Mouse (Mus musculus) forebrain, embryonic 15.5 days (tissue): ENCODE measurements around the gene Spns1. TPM values are rescaled to one million over a fixed set of nuclear protein-coding genes. Genes with fewer than 3 reads are reported as not detected.
"Not testable (repeated sequence)": the region's sequence is repeated elsewhere in the genome, so short reads cannot be mapped to it uniquely, and the experiment has no call there.

Experiments
- ATAC-seq: fragments of 200-750 bp; cut with Nextera tagmentation; replicated peaks from 2 replicates; pipeline ENCODE4 v1.8.0; 2017; ENCODE audit warnings: mild to moderate bottlenecking, moderate TSS enrichment, moderate library complexity
- H3K27ac ChIP-seq: fragments of 300-500 bp; sonication (generic); replicated peaks from 2 replicates; pipeline ENCODE4 v1.5.1; 2015; ENCODE audit warnings: mild to moderate bottlenecking, inconsistent platforms
- H3K27me3 ChIP-seq: fragments of 300-500 bp; sonication (generic); 2 replicates; pipeline ENCODE4 v1.6.1; 2015; ENCODE audit warnings: inconsistent platforms
- H3K36me3 ChIP-seq: fragments of 300-500 bp; sonication (generic); 2 replicates; pipeline ENCODE4 v1.6.1; 2015; ENCODE audit warnings: mild to moderate bottlenecking, inconsistent platforms
- H3K4me1 ChIP-seq: fragments of 300-500 bp; sonication (generic); 2 replicates; pipeline ENCODE4 v1.6.1; 2015; ENCODE audit warnings: inconsistent platforms
- H3K4me2 ChIP-seq: fragments of 300-500 bp; sonication (generic); replicated peaks from 2 replicates; pipeline ENCODE4 v1.6.1; 2015; ENCODE audit warnings: mild to moderate bottlenecking, inconsistent platforms
- H3K4me3 ChIP-seq: fragments of 300-500 bp; sonication (generic); 2 replicates; pipeline ENCODE4 v1.5.1; 2015; ENCODE audit warnings: mild to moderate bottlenecking, inconsistent platforms
- H3K9ac ChIP-seq: fragments of 300-500 bp; sonication (generic); replicated peaks from 2 replicates; pipeline ENCODE4 v1.6.1; 2015; ENCODE audit warnings: mild to moderate bottlenecking, inconsistent platforms
- H3K9me3 ChIP-seq: fragments of 300-500 bp; sonication (generic); 2 replicates; pipeline ENCODE4 v1.6.1; 2016; ENCODE audit warnings: inconsistent platforms
- WGBS: fragments of 180-500 bp; shearing (Covaris S2); methylation state at CpG from one replicate; pipeline ENCODE4 v1.1.7; 2015; ENCODE audit warnings: mixed read lengths; 5-methylcytosine and 5-hydroxymethylcytosine counted together
- polyA plus RNA-seq: library from polyadenylated mRNA; unstranded; fragments of >200 nt; fragmentation: Nextera tagmentation; extraction: Ambion mirVana; gene quantifications from 2 replicates; pipeline ENCODE4 v1.2.1, GENCODE M21; 2015

The Spns1 gene
- polyA plus RNA-seq: 72.9 and 75.8 TPM in 2 replicates

DNA sequence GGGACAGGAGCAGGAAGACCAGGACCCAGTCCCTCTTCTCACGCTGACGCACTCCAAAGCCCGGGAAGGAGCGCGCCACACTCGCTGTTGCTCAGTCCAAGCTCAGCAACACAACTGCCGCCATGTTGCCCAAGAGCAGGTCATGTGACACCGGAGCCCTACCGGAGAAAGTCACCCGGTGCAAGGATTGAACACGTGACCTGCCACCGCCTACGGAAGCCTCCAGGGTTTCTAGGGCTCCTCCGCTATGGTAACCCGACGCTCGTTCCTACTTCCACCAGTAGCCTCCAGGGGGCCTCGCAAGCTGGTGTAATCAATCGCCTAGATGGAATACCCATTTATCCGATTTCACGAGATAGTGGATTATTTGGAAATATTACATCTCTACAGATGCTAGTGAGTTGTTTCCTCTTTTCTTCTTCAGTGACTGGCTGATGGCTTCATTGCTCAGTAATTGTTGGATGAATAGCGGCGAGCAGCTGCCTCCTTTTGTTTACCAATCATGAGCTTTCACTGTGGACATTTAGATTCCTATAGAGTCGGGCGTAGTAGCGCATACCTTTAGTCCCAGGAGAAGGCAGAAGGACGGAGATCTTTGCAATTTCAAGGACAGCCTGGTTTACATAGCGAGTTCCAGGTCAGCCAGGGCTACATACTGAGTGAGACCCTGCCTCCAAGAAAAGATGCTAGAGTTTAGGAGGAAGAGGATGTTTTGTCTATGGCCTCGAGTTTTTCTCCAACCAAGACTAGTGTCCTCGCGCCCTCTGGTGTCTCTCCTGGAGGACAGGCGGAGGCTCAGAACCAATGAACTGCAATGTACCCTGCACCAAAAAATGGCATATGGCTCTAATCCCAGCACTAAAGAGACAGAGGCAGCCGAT, at the start of gene Spns1:
Spns1 (minus strand) TSS at position 173 of the 881 bp plus-strand sequence.
- Histone ChIP-seq H3K27me3 (no peaks in the 10 kb centered on the region), H3K9me3 (no peaks in the 10 kb centered on the region), H3K36me3 (peaks cover 13% of the 10 kb centered on the region), H3K9ac (peak within 1 kb of the TSS; percentile 85), H3K4me3 (peak within 1 kb of the TSS; percentile 86), H3K27ac (peak within 1 kb of the TSS; percentile 89), H3K4me1 (peaks cover 23% of the 10 kb centered on the region), H3K4me2 (peak within 1 kb of the TSS; percentile 86)
- ATAC-seq: peak; percentile 96
- WGBS: under 1% methylated on average over 33 of the region's 33 CpGs

- no peak for ATAC-seq
- no peaks in the 10 kb centered on the region for H3K27me3 ChIP-seq
- H3K36me3 ChIP-seq: no peaks in the 10 kb centered on the region
- no peak overlapping the region for H3K9ac ChIP-seq
- no peak overlapping the region for H3K4me2 ChIP-seq
- H3K4me3 ChIP-seq: no peak overlapping the region
- WGBS: 84% methylated on average over 6 of the region's 6 CpGs
- H3K4me1 ChIP-seq: peaks cover 8% of the 10 kb centered on the region
- no peaks in the 10 kb centered on the region for H3K9me3 ChIP-seq
- no peak overlapping the region for H3K27ac ChIP-seq
These were observed 46.9 kb upstream of the Spns1 start for GRCm38 (mm10) chr7:126424161-126424560.

DNA sequence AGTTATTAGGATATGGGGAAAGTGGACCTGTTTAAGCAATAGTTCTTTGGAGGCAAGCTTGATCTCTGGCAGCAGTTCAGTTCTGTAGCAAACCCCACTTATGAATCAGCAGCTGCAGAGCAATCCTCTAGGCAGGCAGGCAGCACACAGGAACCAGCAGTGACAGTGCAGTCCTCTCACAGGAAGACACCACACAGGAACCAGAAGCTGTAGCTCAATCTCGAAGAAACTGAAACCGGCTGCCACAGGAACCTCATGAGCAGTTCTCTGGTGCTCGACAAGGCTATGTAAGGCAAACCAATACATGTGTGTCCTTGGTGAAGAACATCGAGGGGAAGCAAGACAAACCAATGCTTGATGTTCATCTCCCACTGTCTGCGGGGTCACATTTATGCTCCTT, 44.5 kb upstream of the Spns1 start:
- Histone ChIP-seq H3K4me2 (no peak overlapping the region), H3K36me3 (no peaks in the 10 kb centered on the region), H3K27ac (no peak overlapping the region), H3K9ac (no peak overlapping the region), H3K27me3 (no peaks in the 10 kb centered on the region), H3K4me1 (no peaks in the 10 kb centered on the region), H3K4me3 (no peak overlapping the region), H3K9me3 (no peaks in the 10 kb centered on the region)
- no peak for ATAC-seq
- 94% methylated on average over 5 of the region's 5 CpGs for whole genome bisulfite sequencing

GRCm38 (mm10) chr7:126418496-126418895, 41.2 kb upstream of the Spns1 start:
- Histone ChIP-seq H3K36me3 (no peaks in the 10 kb centered on the region), H3K27me3 (no peaks in the 10 kb centered on the region), H3K9me3 (no peaks in the 10 kb centered on the region), H3K4me1 (no peaks in the 10 kb centered on the region), H3K4me3 (no peak overlapping the region), H3K27ac (no peak overlapping the region), H3K4me2 (no peak overlapping the region), H3K9ac (no peak overlapping the region)
- no peak for ATAC-seq
- WGBS: 74% methylated on average over 3 of the region's 3 CpGs

- no peaks in the 10 kb centered on the region for H3K27me3 ChIP-seq
- no peak overlapping the region for H3K4me2 ChIP-seq
- WGBS: 73% methylated on average over 4 of the region's 4 CpGs
- ATAC-seq: no peak
- H3K4me1 ChIP-seq: no peaks in the 10 kb centered on the region
- no peaks in the 10 kb centered on the region for H3K36me3 ChIP-seq
- H3K27ac ChIP-seq: no peak overlapping the region
- no peak overlapping the region for H3K4me3 ChIP-seq
- H3K9me3 ChIP-seq: no peaks in the 10 kb centered on the region
- no peak overlapping the region for H3K9ac ChIP-seq
These were observed 40.4 kb upstream of the Spns1 start for GRCm38 (mm10) chr7:126417606-126418005.

- H3K36me3 ChIP-seq: no peaks in the 10 kb centered on the region
- no peaks in the 10 kb centered on the region for H3K9me3 ChIP-seq
- WGBS: 4% methylated on average over 8 of the region's 8 CpGs
- ATAC-seq: no peak
- no peak overlapping the region for H3K27ac ChIP-seq
- no peaks in the 10 kb centered on the region for H3K4me1 ChIP-seq
- H3K4me2 ChIP-seq: no peak overlapping the region
- H3K27me3 ChIP-seq: no peaks in the 10 kb centered on the region
- H3K4me3 ChIP-seq: no peak overlapping the region
- H3K9ac ChIP-seq: no peak overlapping the region
These were observed 39.8 kb upstream of the Spns1 start for GRCm38 (mm10) chr7:126417045-126417444.

DNA sequence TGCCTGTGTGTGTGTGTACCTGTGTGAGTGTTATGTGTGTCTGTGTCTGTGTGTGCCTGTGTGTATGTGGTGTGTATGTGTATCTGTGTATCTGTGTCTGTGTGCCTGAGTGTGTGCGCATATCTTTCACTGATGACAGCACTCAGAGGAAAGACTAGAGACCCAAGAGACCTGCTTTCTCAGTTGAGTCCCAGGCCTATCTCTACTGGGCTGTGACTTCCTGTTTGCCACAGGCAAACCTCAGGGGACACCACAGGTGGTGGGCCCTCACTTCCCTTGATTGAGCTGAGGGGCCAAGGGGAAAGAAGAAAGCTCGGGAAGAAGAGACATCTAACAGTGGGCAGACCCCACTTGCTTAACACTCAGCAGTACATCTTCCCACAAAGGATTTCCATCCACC, 39.4 kb upstream of the Spns1 start:
- no peak for ATAC-seq
- no peak overlapping the region for H3K4me2 ChIP-seq
- H3K27me3 ChIP-seq: no peaks in the 10 kb centered on the region
- WGBS: 46% methylated on average over 2 of the region's 2 CpGs
- no peaks in the 10 kb centered on the region for H3K36me3 ChIP-seq
- H3K9me3 ChIP-seq: no peaks in the 10 kb centered on the region
- no peak overlapping the region for H3K27ac ChIP-seq
- no peak overlapping the region for H3K4me3 ChIP-seq
- H3K9ac ChIP-seq: no peak overlapping the region
- no peaks in the 10 kb centered on the region for H3K4me1 ChIP-seq

DNA sequence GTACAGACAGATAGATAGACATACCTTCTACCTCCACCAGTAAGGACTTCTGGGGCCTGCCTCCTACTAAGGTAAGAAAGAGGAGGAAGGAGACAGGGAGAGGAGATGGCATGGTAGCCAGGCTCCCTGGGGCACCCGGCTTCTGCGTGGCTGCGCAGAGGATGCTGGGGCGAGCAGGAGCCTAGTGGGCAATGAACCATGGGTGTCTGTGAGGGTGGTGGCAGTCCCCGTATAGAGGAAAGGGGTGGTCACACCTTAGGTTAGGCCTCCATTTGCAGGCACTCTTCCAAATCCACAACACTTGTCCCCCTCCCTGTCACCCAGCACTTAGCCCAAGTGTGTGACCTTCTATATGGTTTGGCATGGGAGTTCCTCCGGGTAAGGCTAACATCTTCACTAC, 37.5 kb upstream of the Spns1 start, which contains the start of gene Cd19:
Cd19 (minus strand) TSS at position 165 of the 400 bp plus-strand sequence.
- H3K27ac ChIP-seq: no peak within 1 kb of the TSS
- H3K4me2 ChIP-seq: no peak within 1 kb of the TSS
- no peaks in the 10 kb centered on the region for H3K9me3 ChIP-seq
- no peaks in the 10 kb centered on the region for H3K36me3 ChIP-seq
- no peak for ATAC-seq
- no peak within 1 kb of the TSS for H3K4me3 ChIP-seq
- no peaks in the 10 kb centered on the region for H3K27me3 ChIP-seq
- H3K4me1 ChIP-seq: no peaks in the 10 kb centered on the region
- no peak within 1 kb of the TSS for H3K9ac ChIP-seq
- WGBS: 92% methylated on average over 6 of the region's 6 CpGs

DNA sequence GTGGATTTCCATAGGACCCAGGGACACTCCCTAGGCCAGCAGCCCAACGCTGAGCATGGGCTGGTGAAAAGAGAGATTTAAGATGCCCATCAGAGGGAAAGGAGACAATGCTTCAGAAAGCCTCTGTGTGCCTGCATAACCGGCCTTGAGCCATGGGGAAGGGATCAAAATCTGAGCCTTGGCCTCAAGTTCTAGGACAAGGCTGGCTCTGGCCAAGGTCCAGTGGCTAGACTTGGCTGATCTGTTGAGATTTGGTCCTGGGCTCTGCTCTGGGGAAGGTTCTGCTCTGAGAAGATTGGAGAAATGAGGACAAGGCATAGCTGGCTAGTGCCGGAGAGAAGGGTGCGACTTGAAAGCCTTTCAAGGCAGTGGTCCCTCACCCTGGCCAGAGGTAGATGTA, 33.8 kb upstream of the Spns1 start:
- Histone ChIP-seq H3K27ac (no peak overlapping the region), H3K36me3 (no peaks in the 10 kb centered on the region), H3K4me1 (no peaks in the 10 kb centered on the region), H3K4me2 (no peak overlapping the region), H3K9me3 (no peaks in the 10 kb centered on the region), H3K27me3 (no peaks in the 10 kb centered on the region), H3K4me3 (no peak overlapping the region), H3K9ac (no peak overlapping the region)
- no peak for ATAC-seq
- 88% methylated on average over 4 of the region's 4 CpGs for WGBS

DNA sequence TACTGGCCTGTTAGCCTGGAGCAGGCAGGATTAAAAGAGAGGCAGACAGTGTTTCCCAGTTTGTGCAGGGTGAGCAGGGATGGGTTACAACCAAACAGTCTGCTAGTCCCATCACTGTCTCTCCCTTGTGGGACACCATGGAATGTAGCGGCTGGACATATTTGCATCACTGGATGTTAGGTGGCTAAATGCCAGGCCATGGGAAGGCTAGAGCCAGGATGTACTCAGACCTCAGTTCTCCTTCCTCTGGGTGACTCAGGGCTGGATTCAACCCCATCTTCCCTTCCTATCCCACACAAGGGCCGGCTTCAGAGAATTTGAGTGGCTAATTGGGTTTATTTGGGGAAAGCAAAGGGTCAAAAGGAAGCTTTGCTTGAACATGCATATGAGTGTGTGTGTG, 31.4 kb upstream of the Spns1 start:
- Histone ChIP-seq H3K4me3 (no peak overlapping the region), H3K4me1 (no peaks in the 10 kb centered on the region), H3K9ac (no peak overlapping the region), H3K27ac (no peak overlapping the region), H3K9me3 (no peaks in the 10 kb centered on the region), H3K4me2 (no peak overlapping the region), H3K27me3 (no peaks in the 10 kb centered on the region), H3K36me3 (no peaks in the 10 kb centered on the region)
- WGBS: 88% methylated on average over 2 of the region's 2 CpGs
- ATAC-seq: no peak

GRCm38 (mm10) chr7:126402518-126402917, 25.3 kb upstream of the Spns1 start:
- H3K4me3 ChIP-seq, H3K9ac ChIP-seq, H3K27ac ChIP-seq, ATAC-seq, H3K4me1 ChIP-seq, H3K36me3 ChIP-seq, H3K4me2 ChIP-seq, H3K27me3 ChIP-seq, H3K9me3 ChIP-seq: not testable (repeated sequence)
- WGBS: 79% methylated on average over 8 of the region's 8 CpGs

DNA sequence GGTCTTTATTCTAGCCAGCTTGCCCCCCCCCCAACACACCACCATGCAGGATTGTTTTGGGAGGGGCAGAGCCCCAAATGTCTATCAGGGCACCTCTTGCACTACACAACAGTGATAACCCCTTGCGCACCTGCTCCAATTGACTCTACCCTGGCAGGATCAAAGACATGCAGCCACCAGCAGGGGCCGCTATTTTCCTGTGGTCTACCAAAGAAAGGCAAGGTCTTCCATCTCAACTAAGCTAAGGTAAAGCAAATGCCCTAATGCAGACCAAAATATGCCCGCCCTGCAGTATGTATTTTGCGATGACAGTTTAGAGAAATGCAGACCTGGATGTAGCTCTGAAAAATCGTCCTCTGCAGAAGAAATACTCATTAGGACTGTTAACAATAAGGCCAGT, 22.3 kb upstream of the Spns1 start:
- Histone ChIP-seq H3K36me3 (no peaks in the 10 kb centered on the region), H3K27me3 (no peaks in the 10 kb centered on the region), H3K27ac (no peak overlapping the region), H3K9ac (no peak overlapping the region), H3K4me1 (peaks cover 12% of the 10 kb centered on the region), H3K9me3 (no peaks in the 10 kb centered on the region), H3K4me2 (no peak overlapping the region), H3K4me3 (no peak overlapping the region)
- WGBS: 11% methylated on average over 5 of the region's 5 CpGs
- no peak for ATAC-seq

- 94% methylated on average over 4 of the region's 4 CpGs for WGBS
- H3K36me3 ChIP-seq: no peaks in the 10 kb centered on the region
These were observed 20.6 kb upstream of the Spns1 start for GRCm38 (mm10) chr7:126397822-126398221.

More at GRCm38 (mm10) chr7:126397822-126398221, 20.6 kb upstream of the Spns1 start:
- Histone ChIP-seq H3K9ac (no peak overlapping the region), H3K4me2 (no peak overlapping the region), H3K4me1 (peaks cover 12% of the 10 kb centered on the region), H3K9me3 (no peaks in the 10 kb centered on the region), H3K27me3 (no peaks in the 10 kb centered on the region), H3K4me3 (no peak overlapping the region), H3K27ac (no peak overlapping the region)
- ATAC-seq: no peak
